Mouse (Mus musculus) G1E (cell line): Measurements from ENCODE around the gene Tmem202.
A peak's percentile ranks its signal among the peaks of the same experiment; 100 is the strongest.

Source experiments
- CTCF ChIP-seq: IDR thresholded peaks from 2 replicates; pipeline ENCODE4 v1.5.1; 2012; ENCODE audit warnings: low read depth, low read length, inconsistent platforms, mixed read lengths
- GATA1 ChIP-seq: IDR thresholded peaks from 2 replicates; pipeline ENCODE4 v1.6.1; 2012; ENCODE audit warnings: borderline replicate concordance, low read length, inconsistent platforms, mixed read lengths

- TF ChIP-seq GATA1: no peak
- peak; percentile 38; the same call in 1 of the 2 replicates for TF ChIP-seq CTCF
These were observed 45.2 kb upstream of the Tmem202 start for GRCm38 (mm10) chr9:59584871-59585308.
